Mouse (Mus musculus) NIH3T3 (cell line): ENCODE results near the gene Rasa4.

Experiments
- DNase-seq: peaks from one replicate; pipeline ENCODE4 v3.0.0-alpha.2; 2012; ENCODE audit warnings: low read depth

The Rasa4 gene

DNA sequence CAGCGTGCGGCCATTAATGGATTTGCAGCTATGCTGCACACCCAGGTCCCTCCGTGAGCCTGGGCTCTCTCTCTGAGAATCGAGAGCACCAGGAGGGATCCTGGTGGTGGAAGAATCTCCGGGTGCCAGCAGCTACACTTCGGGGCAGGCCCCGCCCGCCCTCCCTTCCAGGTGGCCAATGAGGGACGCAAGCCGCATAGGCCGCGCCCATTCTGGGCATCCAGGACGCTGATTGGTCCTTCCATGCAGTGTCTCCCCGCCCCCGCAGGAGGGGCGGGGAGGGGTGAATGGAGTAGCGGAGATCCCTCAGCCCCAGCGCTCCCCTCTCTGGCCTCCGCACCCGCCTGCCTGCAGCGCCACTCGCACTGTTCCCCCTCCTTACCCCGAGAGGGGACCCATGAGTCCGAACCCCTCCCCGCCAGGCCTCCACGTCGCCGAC, at the start of gene Rasa4:
Gene Rasa4 (plus strand): TSS at position 248 of the 439 bp plus-strand sequence.
- DNase-seq, result peak; percentile 98

DNA sequence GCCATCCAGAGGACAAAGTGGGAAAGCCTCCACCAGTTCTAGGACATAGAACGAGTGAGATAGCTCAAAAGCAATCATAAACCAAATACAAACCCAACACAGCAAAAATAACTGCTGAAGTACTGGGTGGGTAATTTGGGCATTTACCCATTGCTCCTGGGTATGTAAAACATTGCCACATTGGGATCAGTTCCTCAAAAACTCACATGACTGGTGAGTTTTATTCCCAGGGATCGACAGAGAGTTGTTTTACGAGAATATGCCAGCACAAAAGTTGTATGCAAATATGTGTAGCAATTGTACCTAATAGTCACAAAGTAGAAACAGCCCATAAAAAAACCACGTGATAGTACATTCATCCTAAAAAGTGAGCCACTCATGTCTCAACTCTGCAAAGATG, 48.8 kb upstream of the Rasa4 start:
- DNase-seq, result no peak

DNA sequence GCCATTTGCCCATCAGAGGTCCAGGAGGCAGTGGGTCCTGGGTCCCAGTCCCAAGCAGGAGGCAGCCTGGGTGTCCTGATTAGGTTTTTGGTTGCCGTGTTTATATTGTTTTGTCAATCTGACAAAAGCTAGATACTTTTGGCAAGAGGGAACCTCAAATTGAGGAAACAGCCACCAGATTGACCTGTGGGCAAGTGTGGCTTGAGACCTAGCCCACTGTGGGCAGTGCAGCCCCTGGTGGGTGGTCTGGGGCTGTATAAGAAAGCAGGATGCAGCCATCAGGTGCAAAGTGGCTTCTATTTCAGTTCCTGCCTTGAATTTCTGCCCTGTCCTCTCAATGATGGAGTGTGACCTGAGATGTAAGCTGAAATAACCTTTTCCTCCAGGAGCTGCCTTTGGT, 48.4 kb upstream of the Rasa4 start:
- DNase-seq, result no peak

DNA sequence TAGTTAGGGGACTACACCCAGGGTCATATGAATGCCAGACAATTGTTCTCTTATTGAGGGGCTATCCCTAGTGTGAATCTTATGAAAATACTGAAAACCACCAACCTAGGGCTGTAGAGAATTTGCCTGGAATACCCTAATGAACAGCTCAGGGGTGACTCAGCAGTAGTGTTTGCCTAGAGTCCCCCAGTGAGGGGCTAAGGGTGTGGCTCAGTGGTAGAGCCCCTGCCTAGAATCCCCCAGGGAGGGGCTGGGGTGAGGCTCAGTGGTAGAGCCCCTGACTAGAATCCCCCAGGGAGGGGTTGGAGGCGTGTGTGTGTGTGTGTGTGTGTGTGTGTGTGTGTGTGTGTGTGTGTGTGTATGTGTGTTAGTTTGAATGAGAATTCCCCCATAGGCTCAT, 47.0 kb upstream of the Rasa4 start:
- no peak for DNase-seq

DNA sequence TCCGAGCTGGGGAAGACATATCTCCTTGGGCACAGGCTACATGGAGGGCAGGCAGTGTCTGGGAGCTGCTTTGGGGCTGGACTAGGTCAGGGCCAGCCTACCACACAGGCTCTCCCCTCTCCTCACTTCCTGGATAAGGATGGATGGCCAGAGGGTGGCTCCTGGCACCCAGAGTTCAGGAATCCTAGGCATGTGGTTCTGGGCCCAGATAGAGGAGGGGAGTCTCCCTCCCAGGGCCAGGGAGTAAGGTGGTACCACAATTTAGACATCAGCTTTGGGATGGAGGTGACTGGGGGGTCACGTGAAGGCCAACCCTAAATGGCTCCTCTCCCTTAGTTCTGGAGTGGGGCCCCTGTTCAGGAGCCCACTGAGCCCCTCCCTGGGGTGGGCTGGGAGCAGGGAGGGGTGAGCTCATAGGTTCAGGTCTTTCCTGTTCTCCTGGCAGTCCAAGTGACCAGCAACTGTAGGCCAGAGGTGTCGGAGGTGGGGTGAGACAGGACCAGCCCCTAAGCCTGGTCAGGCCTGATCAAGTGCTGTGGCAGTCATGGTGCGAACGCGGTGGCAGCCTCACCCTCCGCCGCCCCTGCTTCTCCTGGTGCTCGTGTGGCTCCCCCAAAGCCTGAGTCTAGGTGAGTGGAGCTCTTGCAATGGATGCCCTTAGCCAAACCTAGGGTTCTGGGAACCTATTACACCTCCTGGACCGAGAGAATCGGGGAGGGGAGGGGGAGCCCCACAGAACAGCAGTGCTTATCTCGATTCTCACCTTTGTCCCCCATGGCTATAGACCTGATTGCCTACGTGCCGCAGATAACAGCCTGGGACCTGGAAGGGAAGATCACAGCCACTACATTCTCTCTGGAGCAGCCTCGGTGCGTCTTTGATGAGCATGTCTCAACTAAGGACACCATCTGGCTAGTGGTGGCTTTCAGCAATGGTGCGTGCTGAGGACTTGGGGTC, 45.2 kb upstream of the Rasa4 start, which contains the start of gene Upk3b:
Gene Upk3b (plus strand): TSS at position 239 of the 957 bp plus-strand sequence.
- DNase-seq, result no peak

DNA sequence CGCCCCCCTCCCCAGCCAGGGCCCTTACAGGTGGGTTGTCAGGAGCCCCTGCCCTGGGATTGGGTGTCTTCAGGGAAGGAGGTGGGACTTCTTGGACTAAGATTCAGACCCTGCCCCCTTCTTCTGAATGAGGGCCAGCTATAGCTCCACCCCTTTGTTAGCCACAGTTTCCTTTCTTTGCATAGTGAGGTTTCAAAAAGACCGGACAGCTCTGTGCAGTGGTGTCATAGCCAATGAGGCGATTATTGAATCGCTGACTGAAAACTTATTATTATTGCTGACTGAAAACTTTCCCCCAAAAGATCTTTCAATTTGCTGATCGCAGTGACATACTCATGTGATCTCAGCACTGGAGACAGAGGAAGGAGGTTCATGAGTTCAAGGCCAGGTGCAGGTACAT, 43.5 kb upstream of the Rasa4 start:
- DNase-seq, result no peak

DNA sequence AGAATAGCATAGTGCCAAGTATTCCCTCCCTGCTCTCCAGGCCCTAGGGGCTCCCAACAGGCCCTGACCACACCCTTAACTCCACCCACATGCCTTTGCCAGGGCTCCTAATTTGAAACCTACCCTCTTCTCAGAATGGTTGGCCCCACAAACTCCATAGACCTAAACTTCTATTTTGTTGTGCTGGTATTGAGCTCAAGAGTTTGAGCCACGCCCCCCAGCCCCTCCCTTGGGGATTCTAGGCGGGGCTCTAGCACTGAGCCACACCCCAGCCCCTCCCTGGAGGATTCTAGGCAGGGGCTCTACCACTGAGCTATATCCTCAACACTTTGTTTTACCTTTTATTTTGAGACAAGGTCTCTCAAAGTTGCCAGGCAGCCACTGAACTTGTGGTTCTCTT, 42.5 kb upstream of the Rasa4 start:
- peak; percentile 66 for DNase-seq

DNA sequence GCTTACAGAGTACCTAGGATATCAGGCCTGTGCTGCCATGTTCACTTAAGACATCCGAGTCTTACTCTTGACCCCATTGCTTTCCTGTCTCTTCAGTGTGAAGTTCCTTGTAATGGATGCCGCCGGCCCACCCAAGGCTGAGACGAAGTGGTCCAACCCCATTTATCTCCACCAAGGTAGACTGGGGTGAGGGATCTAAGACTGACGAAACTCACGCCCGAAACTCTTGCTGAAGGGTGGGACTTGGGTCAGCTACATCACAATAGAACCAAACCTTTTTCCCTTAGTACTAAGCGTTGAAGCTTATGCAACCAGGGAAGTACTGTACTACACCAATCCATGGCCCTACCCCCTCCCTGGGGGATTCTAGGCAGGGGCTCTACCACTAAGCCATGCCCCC, 42.0 kb upstream of the Rasa4 start:
- no peak for DNase-seq

DNA sequence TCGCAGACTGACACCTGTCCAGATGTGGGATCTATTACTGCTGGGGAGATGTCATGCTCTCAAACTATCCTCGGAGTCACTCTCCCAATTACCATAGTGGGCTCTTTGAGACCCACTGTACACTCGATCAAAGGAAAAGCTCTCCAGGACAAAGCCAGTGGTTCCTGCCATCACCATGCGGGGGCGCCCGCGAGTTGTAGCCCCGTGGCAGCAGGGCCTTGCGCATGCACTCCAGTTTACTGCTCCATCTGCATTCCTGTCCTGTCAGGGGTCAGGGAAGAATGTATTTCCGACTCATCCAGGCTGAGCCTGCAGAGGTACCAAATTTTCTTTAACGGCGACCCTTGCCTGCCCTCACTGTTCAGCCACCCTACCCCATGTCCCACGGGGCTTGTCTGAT, 38.9 kb upstream of the Rasa4 start:
- DNase-seq, result peak; percentile 57

DNA sequence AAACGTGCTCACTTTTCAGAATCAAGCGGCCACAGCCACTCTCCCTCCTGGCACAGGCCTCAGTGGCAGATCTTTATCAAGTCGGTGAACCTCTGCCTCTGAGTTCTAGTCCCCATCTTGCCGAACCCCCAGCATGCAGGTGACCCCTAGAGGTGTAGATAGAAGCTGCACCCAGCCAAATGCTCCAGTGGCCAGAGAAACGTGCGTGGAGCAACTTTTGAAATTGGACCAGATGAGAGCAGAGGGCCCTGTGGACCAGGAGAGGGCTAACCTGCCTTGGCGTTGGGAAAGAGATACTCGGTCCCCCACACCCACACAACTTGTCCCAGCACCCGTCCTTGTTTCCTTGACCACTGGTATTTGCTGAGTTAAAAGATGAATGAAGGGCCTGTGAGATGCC, 38.3 kb upstream of the Rasa4 start:
- DNase-seq, result peak; percentile 59

DNA sequence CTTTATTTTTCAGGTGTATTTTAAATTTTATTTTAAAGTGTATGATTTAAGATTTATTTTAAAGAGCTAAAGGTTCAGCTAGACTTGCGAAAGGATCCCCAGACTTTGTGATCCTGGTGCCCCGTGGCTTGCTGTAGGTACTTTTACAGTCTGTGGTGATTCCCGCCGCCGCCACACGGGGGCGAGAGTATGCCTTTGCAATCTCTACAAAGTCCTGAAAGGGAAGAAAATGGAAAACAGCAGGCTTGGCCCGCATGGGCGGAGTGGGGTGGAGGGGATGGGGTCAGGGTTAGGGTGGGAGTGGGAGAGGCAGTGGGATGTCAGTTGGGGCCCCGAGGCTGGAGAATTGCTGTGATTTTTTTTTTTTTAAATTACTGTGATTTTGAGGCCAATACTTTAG, 37.7 kb upstream of the Rasa4 start:
- DNase-seq, result peak; percentile 95

DNA sequence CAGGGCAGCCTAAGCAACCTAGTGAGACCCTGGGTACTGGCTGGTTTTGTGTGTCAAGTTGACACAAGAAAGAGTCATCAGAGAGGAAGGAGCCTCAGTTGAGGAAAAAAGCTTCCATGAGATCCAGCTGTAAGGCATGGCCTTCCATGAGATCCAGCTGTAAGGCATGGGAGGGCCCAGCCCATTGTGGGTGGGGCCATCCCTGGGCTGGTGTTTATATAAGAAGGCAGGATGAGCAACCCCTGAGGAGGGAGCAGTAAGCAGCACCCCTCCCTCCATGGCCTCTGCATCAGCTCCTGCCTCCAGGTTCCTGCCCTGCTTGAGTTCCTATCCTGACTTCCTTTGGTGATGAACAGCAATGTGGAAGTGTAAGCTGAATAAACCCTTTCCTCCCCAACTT, 35.2 kb upstream of the Rasa4 start:
- DNase-seq, result peak; percentile 56

DNA sequence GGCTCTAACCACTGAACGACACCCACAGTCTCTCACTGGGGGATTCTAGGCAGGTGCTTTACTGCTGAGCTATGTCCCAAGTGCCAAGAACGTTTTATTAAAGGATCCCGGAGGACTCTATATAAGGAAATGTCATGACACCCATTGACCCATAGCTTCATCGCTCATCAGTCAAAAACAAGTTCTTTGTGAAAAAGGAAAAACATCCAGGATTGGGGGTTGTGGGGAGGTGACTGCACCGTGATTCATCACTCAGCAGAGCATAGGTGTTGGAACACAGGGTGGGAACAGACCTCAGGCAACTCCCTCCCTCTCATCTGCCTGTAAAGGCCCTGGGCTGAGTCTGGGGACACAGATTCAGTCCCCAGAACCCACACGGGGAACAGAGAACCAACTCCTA, 33.8 kb upstream of the Rasa4 start:
- peak; percentile 84 for DNase-seq

DNA sequence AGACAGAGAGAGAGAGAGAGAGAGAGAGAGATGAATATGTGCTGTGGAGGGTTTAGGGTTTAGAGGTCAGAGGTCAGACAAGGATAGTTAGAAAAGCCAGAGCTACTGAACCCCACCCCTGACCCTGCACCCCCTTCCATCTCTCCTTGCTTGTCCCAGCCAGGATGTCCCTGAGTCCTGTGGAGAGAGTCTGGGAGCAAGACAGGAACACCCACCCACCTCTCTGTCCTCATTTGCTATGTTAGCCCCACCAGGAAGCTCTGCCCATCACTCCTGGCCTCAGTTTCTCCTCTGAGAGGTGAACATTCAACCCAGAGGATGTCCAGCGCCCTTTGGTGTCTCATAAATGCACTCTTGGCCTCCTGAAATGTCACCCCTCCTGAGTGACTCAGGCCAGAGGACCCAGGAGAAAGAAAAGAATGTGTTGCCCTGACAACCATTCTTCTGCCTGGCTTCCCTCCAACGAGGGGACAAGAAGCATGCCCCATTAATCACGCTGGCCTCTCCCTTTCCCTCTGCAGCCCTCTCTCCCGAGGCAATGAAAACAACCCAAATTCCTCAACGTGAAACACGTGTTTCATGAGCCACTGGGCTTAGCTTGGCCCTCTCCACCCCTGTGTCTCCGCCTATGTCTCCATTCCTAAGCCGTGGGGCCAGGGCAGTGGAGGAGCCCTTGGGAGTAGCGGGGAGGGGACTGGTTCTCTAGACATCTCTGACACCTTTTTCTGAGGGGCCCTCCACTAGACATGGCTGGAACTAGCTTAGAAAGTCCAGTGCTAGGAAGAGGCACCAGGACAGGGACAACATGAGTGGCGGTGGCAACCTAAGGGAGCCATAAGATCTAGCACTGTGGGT, 32.3 kb upstream of the Rasa4 start:
- DNase-seq, result peak; percentile 93

DNA sequence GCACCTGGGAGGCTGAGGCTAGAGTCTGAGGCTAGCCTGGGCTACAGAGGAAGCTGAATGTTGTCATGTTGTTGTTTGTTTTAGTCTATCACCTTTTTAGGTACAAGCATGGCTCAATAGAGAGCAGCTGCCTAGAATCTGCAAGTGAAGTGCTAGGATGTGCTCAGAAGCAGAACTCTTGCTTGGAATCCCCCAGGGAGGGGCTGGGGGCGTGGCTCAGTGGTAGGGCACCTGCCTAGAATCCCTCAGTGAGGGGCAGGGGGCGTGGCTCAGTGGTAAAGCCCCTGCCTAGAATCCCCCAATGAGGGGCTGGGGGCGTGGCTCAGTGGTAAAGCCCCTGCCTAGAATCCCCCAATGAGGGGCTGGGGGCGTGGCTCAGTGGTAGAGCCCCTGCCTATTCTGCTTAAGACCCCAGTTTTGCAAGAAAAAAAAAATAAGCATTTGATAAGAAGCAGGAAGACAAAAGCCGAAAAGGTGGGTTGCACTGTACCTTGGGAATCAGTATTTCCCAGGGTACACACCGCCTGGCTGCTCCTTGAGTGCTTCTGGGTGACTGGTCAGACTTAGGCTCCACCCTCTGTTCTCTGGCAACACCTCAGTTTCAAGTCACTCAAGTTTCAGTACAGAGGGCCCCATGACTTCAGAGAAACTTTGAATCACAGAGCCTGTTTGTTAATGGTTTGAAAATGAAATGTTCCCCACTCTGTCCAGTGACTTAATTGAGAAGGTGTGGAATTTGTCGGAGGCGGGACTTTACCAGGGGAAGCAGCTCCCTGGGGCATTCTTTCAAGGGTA, 30.7 kb upstream of the Rasa4 start:
- DNase-seq, result peak; percentile 64

DNA sequence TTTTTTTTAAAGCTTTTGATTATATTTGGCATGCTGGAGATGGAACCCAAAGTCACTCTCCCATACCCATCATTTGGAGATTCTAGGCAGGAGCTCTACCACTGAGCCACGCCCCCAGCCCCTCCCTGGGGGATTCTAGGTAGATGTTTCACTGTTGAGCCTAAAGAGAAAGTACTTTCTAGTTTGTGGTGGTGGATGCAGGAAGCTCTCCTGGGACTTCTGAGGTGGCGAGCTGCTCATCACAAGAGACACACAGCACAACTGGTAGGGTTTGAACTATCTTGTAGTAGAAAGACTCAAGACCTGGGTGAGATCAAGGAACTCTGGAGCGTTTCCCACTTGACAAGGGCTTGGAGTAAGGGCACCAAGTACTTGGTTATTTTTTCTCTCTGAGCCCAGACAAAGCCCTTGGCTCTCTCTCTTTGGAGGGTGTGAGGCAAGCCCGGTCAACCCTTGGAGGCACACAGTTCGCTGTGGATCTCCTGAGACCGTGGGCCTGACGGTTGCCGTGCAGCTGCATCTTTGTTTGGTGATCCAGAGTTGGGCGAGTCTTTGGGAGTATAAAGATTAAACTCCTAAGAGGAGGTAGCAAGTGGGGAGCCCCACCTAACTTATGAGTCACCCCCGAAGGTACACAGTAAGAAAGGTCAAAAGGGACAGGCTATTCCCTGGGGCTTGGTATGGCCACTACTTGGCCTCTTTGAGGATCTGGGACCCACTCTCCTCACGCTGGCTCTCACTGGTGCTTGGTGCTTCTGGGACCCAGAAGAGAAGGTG, 29.2 kb upstream of the Rasa4 start, which contains the start of gene Upk3bl:
Gene Upk3bl (plus strand): TSS at position 192 of the 777 bp plus-strand sequence.
- DNase-seq, result no peak

DNA sequence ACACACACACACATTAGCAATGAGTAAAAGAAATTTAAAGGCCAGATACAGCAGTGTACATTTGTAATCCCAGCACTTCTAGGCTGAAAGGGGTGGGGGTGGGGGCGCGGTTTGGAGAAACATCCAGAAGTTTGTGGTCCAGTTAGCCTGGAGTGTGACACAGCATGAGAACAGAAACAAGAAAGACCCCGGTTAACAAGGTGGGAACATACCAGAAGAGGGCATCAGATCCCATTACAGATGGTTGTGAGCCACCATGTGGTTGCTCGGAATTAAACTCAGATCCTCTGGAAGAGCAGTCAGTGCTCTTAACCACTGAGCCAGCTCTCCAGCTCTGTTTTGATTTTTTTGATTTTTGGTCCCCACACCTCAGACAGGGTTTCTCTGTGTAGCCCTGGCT, 27.7 kb upstream of the Rasa4 start:
- peak; percentile 53 for DNase-seq

DNA sequence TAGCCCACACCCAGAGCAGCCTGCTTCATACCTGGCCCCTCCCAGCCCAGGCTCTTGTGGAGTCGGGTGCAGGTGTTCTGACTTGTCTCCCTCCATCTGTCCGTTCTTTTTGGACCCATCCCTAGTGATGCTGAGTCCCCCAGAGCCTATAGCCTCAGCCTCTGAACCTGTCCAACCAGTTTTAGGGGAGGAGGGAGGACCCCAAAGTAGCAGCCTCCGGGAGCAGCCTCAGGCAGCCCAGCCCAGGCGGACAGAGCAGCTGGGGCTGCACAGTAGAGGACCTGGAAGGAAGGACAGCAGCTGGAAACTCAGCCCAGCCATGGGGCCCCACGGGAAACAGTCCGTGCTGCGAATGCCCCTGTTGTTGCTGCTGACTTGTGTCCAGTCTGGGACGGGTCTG, 26.6 kb upstream of the Rasa4 start:
- DNase-seq, result no peak

DNA sequence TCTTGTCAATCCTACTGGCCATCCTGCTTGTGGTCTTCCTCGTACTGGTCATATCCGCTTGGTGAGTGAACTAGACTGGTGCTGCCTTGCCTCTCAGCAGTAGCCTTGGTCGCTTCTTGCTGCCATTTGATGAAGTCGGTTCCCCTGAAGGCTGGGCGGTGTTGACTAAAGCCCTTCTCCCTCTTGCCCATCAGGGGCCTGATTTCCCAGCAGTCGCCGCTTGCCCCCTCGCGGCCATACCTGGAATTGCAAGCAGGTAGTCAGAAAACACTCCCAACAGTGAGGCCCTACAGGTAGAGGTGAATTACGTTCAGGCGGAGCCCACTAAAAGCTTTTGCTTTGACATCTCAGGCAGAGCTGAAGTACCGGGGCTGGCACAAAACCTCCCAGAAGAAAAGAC, 22.1 kb upstream of the Rasa4 start:
- peak; percentile 91 for DNase-seq

DNA sequence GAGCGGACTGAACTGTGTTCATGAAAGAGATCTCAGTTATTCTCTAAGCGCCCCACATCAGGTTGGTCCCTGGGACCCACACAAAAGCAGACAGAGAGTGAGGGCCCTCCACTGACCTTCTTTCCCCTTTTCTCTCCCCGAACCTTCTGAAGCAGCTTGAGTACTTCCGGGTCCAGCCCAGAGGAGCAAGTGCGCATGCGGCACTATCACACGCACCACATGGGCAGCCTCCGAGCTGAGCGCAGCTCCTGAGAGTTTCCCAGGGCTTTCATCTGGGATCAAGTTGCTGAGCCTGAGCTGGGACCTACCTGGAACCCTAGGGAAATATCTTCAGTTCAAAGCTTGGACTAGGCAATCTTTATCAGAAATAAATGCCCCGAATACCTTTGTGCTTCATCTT, 19.8 kb upstream of the Rasa4 start:
- no peak for DNase-seq
